Mouse (Mus musculus) megakaryocyte, embryonic 14.5 days (primary cell): ENCODE data around the gene Ptpru.

Experiments
- FLI1 ChIP-seq: IDR thresholded peaks from 2 replicates; pipeline ENCODE4 v1.6.1; 2012; ENCODE audit warnings: low read length, inconsistent platforms, mixed read lengths
- GATA1 ChIP-seq: IDR thresholded peaks from 3 replicates; pipeline ENCODE4 v1.6.1; 2012; ENCODE audit warnings: mixed read lengths, low read length, inconsistent platforms, borderline replicate concordance

DNA sequence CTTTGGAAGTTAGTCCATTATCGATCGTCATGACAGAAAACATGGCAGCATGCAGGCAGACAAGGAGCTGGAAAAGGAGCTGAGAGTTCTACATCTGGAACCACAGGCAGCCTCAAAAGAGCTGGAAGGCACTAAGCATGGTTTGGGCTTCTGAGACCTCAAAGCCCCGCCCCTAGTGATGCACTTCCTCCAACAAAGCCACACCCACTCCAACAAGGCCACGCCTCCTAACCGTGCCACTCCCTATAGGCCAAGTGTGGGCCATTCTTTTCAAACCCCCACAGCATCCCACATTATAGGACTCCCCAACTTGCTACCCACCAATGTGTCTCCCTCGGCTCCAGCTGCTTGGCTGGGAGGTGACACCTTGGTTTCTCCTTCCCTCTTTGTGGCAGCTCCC is 88.3 kb downstream of the Ptpru start:
- TF ChIP-seq GATA1 (no peak), FLI1 (no peak)
